Mouse (Mus musculus) intestine, embryonic 16.5 days (tissue): Measurements from ENCODE around the gene Tnpo1. TPM values are rescaled to one million over a fixed set of nuclear protein-coding genes. Genes with fewer than 3 reads are reported as not detected.

ENCODE experiments used
- ATAC-seq: fragments of 200-750 bp; cut with Nextera tagmentation; 2 replicates; pipeline ENCODE4 v1.8.0; 2017; ENCODE audit warnings: moderate TSS enrichment, moderate library complexity
- H3K27ac ChIP-seq: fragments of 300-500 bp; sonication (generic); 2 replicates; pipeline ENCODE4 v1.5.1; 2014; ENCODE audit warnings: mild to moderate bottlenecking, low read length
- H3K27me3 ChIP-seq: fragments of 300-500 bp; sonication (generic); replicated peaks from 2 replicates; pipeline ENCODE4 v1.6.1; 2014; ENCODE audit warnings: low read length, control low read depth, mixed read lengths; ENCODE audit not compliant: control insufficient read depth, insufficient read depth
- H3K36me3 ChIP-seq: fragments of 300-500 bp; sonication (generic); 2 replicates; pipeline ENCODE4 v1.6.1; 2014; ENCODE audit warnings: low read length, control low read depth; ENCODE audit not compliant: control insufficient read depth, insufficient read depth
- H3K4me1 ChIP-seq: fragments of 300-500 bp; sonication (generic); 2 replicates; pipeline ENCODE4 v1.6.1; 2014; ENCODE audit warnings: low read length, control low read depth, mixed read lengths; ENCODE audit not compliant: control insufficient read depth, insufficient read depth
- H3K4me2 ChIP-seq: fragments of 300-500 bp; sonication (generic); 2 replicates; pipeline ENCODE4 v1.6.1; 2014; ENCODE audit warnings: low read depth, low read length, control low read depth
- H3K4me3 ChIP-seq: fragments of 300-500 bp; sonication (generic); 2 replicates; pipeline ENCODE4 v1.5.1; 2014; ENCODE audit warnings: mild to moderate bottlenecking, low read length
- H3K9ac ChIP-seq: fragments of 300-500 bp; sonication (generic); 2 replicates; pipeline ENCODE4 v1.6.1; 2014; ENCODE audit warnings: low read depth, low read length
- H3K9me3 ChIP-seq: fragments of 300-500 bp; sonication (generic); 2 replicates; pipeline ENCODE4 v1.6.1; 2016; ENCODE audit warnings: low read length, control low read depth; ENCODE audit not compliant: control insufficient read depth
- WGBS: fragments of 180-500 bp; shearing (Covaris S2); extraction: QIAGEN DNeasy Blood & Tissue Kit; methylation state at CpG from one replicate; pipeline ENCODE4 v1.1.7; 2014; 5-methylcytosine and 5-hydroxymethylcytosine counted together
- polyA plus RNA-seq: library from polyadenylated mRNA; unstranded; fragments of >200 nt; fragmentation: Nextera tagmentation; extraction: Ambion mirVana; gene quantifications from 2 replicates; pipeline ENCODE4 v1.2.1, GENCODE M21; 2015

The Tnpo1 gene
- polyA plus RNA-seq, 1 experiment from 2014 or later = 50.7 TPM

GRCm38 (mm10) chr13:98814275-98815040 is 111.7 kb downstream of the Tnpo1 start:
- Histone ChIP-seq H3K9ac (peak overlapping the region; percentile 98), H3K27me3 (no peaks in the 10 kb centered on the region), H3K27ac (peak overlapping the region; percentile 98), H3K36me3 (no peaks in the 10 kb centered on the region), H3K4me3 (peak overlapping the region; percentile 91), H3K4me1 (peaks cover 11% of the 10 kb centered on the region), H3K4me2 (peak overlapping the region; percentile 57), H3K9me3 (no peaks in the 10 kb centered on the region)
- ATAC-seq = peak; percentile 29
- WGBS = under 1% methylated on average over 79 of the region's 81 CpGs

GRCm38 (mm10) chr13:98813596-98814274 is 112.4 kb downstream of the Tnpo1 start:
- peak overlapping the region; percentile 91 for H3K4me3 ChIP-seq
- no peak for ATAC-seq
- H3K36me3 ChIP-seq = no peaks in the 10 kb centered on the region
- H3K27ac ChIP-seq = peak overlapping the region; percentile 98
- H3K9me3 ChIP-seq = no peaks in the 10 kb centered on the region
- 19% methylated on average over 12 of the region's 12 CpGs for WGBS
- peak overlapping the region; percentile 57 for H3K4me2 ChIP-seq
- peak overlapping the region; percentile 98 for H3K9ac ChIP-seq
- no peaks in the 10 kb centered on the region for H3K27me3 ChIP-seq
- H3K4me1 ChIP-seq = peaks cover 10% of the 10 kb centered on the region

GRCm38 (mm10) chr13:98813167-98813566 is 113.0 kb downstream of the Tnpo1 start:
- 68% methylated on average over 2 of the region's 2 CpGs for WGBS
- Histone ChIP-seq H3K4me1 (peaks cover 9% of the 10 kb centered on the region), H3K36me3 (no peaks in the 10 kb centered on the region), H3K4me3 (peak overlapping the region; percentile 91), H3K9me3 (no peaks in the 10 kb centered on the region), H3K4me2 (peak overlapping the region; percentile 57), H3K27me3 (no peaks in the 10 kb centered on the region), H3K9ac (no peak overlapping the region; the same call in 1 of the 2 replicates), H3K27ac (no peak overlapping the region)
- ATAC-seq = no peak

- Histone ChIP-seq H3K4me3 (no peak overlapping the region), H3K4me2 (no peak overlapping the region), H3K27me3 (no peaks in the 10 kb centered on the region), H3K36me3 (no peaks in the 10 kb centered on the region), H3K9me3 (no peaks in the 10 kb centered on the region), H3K4me1 (peaks cover 5% of the 10 kb centered on the region), H3K27ac (no peak overlapping the region), H3K9ac (no peak overlapping the region)
- 64% methylated on average over 4 of the region's 4 CpGs for WGBS
- ATAC-seq = no peak
These were observed 113.9 kb downstream of the Tnpo1 start for GRCm38 (mm10) chr13:98812285-98812684.

- no peak overlapping the region for H3K9ac ChIP-seq
- H3K36me3 ChIP-seq = no peaks in the 10 kb centered on the region
- H3K27ac ChIP-seq = no peak overlapping the region
- peaks cover 2% of the 10 kb centered on the region; the same call in 1 of the 2 replicates for H3K4me1 ChIP-seq
- H3K27me3 ChIP-seq = no peaks in the 10 kb centered on the region
- H3K4me3 ChIP-seq = no peak overlapping the region
- no peak overlapping the region for H3K4me2 ChIP-seq
- no peak for ATAC-seq
- 55% methylated on average over 6 of the region's 6 CpGs for WGBS
- no peaks in the 10 kb centered on the region for H3K9me3 ChIP-seq
These were observed 116.0 kb downstream of the Tnpo1 start for GRCm38 (mm10) chr13:98810143-98810542.

GRCm38 (mm10) chr13:98809087-98809486 is 117.1 kb downstream of the Tnpo1 start:
- no peak for ATAC-seq
- Histone ChIP-seq H3K27ac (no peak overlapping the region), H3K9me3 (no peaks in the 10 kb centered on the region), H3K36me3 (no peaks in the 10 kb centered on the region), H3K4me3 (no peak overlapping the region), H3K9ac (no peak overlapping the region), H3K27me3 (no peaks in the 10 kb centered on the region), H3K4me2 (no peak overlapping the region), H3K4me1 (peaks cover 2% of the 10 kb centered on the region; the same call in 1 of the 2 replicates)
- 59% methylated on average over 1 of the region's 1 CpGs for WGBS

GRCm38 (mm10) chr13:98804480-98804879 is 121.7 kb downstream of the Tnpo1 start:
- H3K4me2 ChIP-seq = no peak overlapping the region
- ATAC-seq = no peak
- peaks cover 21% of the 10 kb centered on the region; the same call in 1 of the 2 replicates for H3K36me3 ChIP-seq
- no peaks in the 10 kb centered on the region for H3K9me3 ChIP-seq
- no peak overlapping the region for H3K27ac ChIP-seq
- 100% methylated on average over 1 of the region's 1 CpGs for WGBS
- no peak overlapping the region for H3K9ac ChIP-seq
- no peak overlapping the region for H3K4me3 ChIP-seq
- H3K27me3 ChIP-seq = no peaks in the 10 kb centered on the region
- no peaks in the 10 kb centered on the region for H3K4me1 ChIP-seq

- 85% methylated on average over 4 of the region's 4 CpGs for WGBS
- Histone ChIP-seq H3K4me1 (no peaks in the 10 kb centered on the region), H3K4me2 (no peak overlapping the region), H3K27me3 (no peaks in the 10 kb centered on the region), H3K27ac (no peak overlapping the region), H3K9me3 (no peaks in the 10 kb centered on the region), H3K36me3 (peaks cover 21% of the 10 kb centered on the region; the same call in 1 of the 2 replicates), H3K9ac (no peak overlapping the region), H3K4me3 (no peak overlapping the region)
- ATAC-seq = no peak
These were observed 122.5 kb downstream of the Tnpo1 start for GRCm38 (mm10) chr13:98803699-98804098.

GRCm38 (mm10) chr13:98802957-98803356 is 123.2 kb downstream of the Tnpo1 start:
- 81% methylated on average over 3 of the region's 3 CpGs for WGBS
- Histone ChIP-seq H3K36me3 (peaks cover 21% of the 10 kb centered on the region; the same call in 1 of the 2 replicates), H3K4me1 (no peaks in the 10 kb centered on the region), H3K27me3 (no peaks in the 10 kb centered on the region), H3K27ac (no peak overlapping the region), H3K4me3 (no peak overlapping the region), H3K9ac (no peak overlapping the region), H3K9me3 (no peaks in the 10 kb centered on the region), H3K4me2 (no peak overlapping the region)
- ATAC-seq = no peak
